Mouse (Mus musculus): ENCODE measurements around the gene Ccnb1ip1. TPM values are rescaled to one million over a fixed set of nuclear protein-coding genes. Genes with fewer than 3 reads are reported as not detected.

Gene Ccnb1ip1
- total and polyA plus RNA-seq, 3 experiments = 23.3 to 27.6 TPM; not detected in 1

DNA sequence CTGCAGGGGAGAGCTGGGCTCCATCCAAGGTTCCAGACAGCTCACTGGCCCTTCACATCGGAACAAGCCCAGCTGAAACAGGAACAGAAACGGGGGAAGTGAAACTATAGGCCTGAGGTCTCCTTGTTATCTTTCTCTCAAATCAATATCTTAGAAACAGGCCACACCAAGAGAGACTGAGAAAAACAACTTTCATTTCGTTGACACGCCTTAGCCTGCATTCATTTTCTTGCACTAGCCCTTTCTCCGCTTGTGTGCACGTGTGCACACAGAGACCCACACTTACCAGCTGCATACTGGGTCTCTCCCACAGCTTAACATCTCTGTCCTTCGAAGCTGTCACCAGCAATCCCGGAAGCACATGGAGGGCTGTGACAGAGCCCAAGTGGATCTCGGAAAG is 16.7 kb upstream of the Ccnb1ip1 start:
- Histone ChIP-seq H3K79me2 (ENCODE audit: control insufficient read depth, insufficient read depth, low read length, poor library complexity) (no peaks in the 10 kb centered on the region), H3K4me3 (ENCODE audit: control insufficient read depth in 1 of 2, insufficient read depth in 1 of 2, low read depth in 2 of 2, low read length in 2 of 2) (peak overlapping the region; percentile 32 to 45; a peak in 3 of 4 replicates), H3K36me3 (ENCODE audit: control insufficient read depth in 1 of 2, insufficient read depth in 2 of 2, low read length in 2 of 2) (peaks cover 8 to 10% of the 10 kb centered on the region in 2 experiments; a peak in 3 of 4 replicates), H3K4me1 (ENCODE audit: control insufficient read depth in 1 of 2, insufficient read depth in 2 of 2, low read length in 2 of 2) (peaks cover 2 to 7% of the 10 kb centered on the region in 2 experiments; a peak in 2 of 4 replicates), H3K27me3 (ENCODE audit: control insufficient read depth in 1 of 2, insufficient read depth in 2 of 2, low read length in 2 of 2) (no peaks in the 10 kb centered on the region), H3K9me3 (replicated peaks; ENCODE audit: insufficient read depth, low read length) (no peaks in the 10 kb centered on the region), H3K27ac (ENCODE audit: control insufficient read depth, low read depth, low read length) (peak overlapping the region; percentile 41), H3K9ac (ENCODE audit: control insufficient read depth, low read depth, low read length, poor library complexity, severe bottlenecking) (peak overlapping the region; percentile 31; the same call in 1 of the 2 replicates)
- TF ChIP-seq GATA1 (IDR thresholded peaks at IDR 0.05; ENCODE audit: low read depth, low read length) (peak; percentile 77), MEF2A (IDR thresholded peaks at IDR 0.05; ENCODE audit: extremely low read depth, insufficient replicate concordance, low read depth, low read length, poor library complexity, severe bottlenecking) (no peak)
- peak; percentile 57 for DNase-seq (ENCODE audit: low read depth, low spot score)

DNA sequence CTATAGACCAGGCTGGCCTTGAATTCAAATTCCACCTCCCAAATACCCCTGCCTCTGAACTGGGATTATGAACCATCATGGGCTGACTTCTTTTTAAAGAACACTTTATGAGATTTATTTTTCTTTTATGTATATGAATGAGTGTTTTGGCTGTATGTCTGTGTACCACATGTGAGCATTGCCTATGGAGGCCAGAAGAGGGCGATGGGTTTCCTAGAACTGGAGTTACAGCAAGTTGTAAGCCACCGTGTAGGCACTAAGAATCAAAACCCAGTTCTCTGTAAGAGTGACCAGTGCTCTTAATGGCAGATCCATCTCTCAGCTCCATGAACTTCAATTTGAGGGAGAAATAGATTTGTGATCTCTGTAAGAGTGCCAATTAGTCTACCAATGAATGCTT is 15.7 kb upstream of the Ccnb1ip1 start:
- H3K27ac ChIP-seq (ENCODE audit: control insufficient read depth, low read depth, low read length) = no peak overlapping the region
- peak; percentile 68 for DNase-seq (ENCODE audit: low read depth, low spot score)
- TF ChIP-seq CTCF (IDR thresholded peaks at IDR 0.05 in 2 of 3, conservative IDR thresholded peaks at IDR 0.05 in 1 of 3; ENCODE audit: control insufficient read depth in 1 of 3, insufficient read depth in 1 of 3, low read depth in 2 of 3, low read length in 3 of 3, poor library complexity in 1 of 3, severe bottlenecking in 1 of 3) = peak; percentile 37 to 51 (median 46); a peak in 5 of 6 replicates
- TF ChIP-seq MEF2A (IDR thresholded peaks at IDR 0.05; ENCODE audit: extremely low read depth, insufficient replicate concordance, low read depth, low read length, poor library complexity, severe bottlenecking) = no peak
- TF ChIP-seq POLR2AphosphoS2 (IDR thresholded peaks at IDR 0.05; ENCODE audit: low read length) = 0 out of 2 replicates have a peak, but pooled peaks have one; percentile 32
- TF ChIP-seq POLR2AphosphoS5 (IDR thresholded peaks at IDR 0.05; ENCODE audit: borderline replicate concordance, low read depth, low read length) = no peak
- TF ChIP-seq SMC3 (IDR thresholded peaks at IDR 0.05; ENCODE audit: low read depth, low read length) = peak; percentile 54
- peak; percentile 10; the same call in 1 of the 2 replicates for TF ChIP-seq ZC3H11A (IDR thresholded peaks at IDR 0.05; ENCODE audit: low read depth, low read length)
- TF ChIP-seq E2F4 (IDR thresholded peaks at IDR 0.05; ENCODE audit: borderline replicate concordance, low read depth, low read length) = no peak
- peak; percentile 39 for TF ChIP-seq RAD21 (IDR thresholded peaks at IDR 0.05; ENCODE audit: low read depth, low read length)
- no peak for TF ChIP-seq KAT2A (conservative IDR thresholded peaks at IDR 0.05; ENCODE audit: low read depth, low read length)
- peaks cover 9 to 10% of the 10 kb centered on the region in 2 experiments; a peak in 3 of 4 replicates for H3K36me3 ChIP-seq (ENCODE audit: control insufficient read depth in 1 of 2, insufficient read depth in 2 of 2, low read length in 2 of 2)
- H3K79me2 ChIP-seq (ENCODE audit: control insufficient read depth, insufficient read depth, low read length, poor library complexity) = no peaks in the 10 kb centered on the region
- no peaks in the 10 kb centered on the region for H3K9me3 ChIP-seq (replicated peaks; ENCODE audit: insufficient read depth, low read length)
- no peaks in the 10 kb centered on the region for H3K27me3 ChIP-seq (ENCODE audit: control insufficient read depth in 1 of 2, insufficient read depth in 2 of 2, low read length in 2 of 2)
- H3K4me3 ChIP-seq (ENCODE audit: control insufficient read depth in 1 of 2, insufficient read depth in 1 of 2, low read depth in 2 of 2, low read length in 2 of 2) = no peak overlapping the region
- no peak overlapping the region for H3K9ac ChIP-seq (ENCODE audit: control insufficient read depth, low read depth, low read length, poor library complexity, severe bottlenecking)
- peaks cover 2 to 7% of the 10 kb centered on the region in 2 experiments; a peak in 2 of 4 replicates for H3K4me1 ChIP-seq (ENCODE audit: control insufficient read depth in 1 of 2, insufficient read depth in 2 of 2, low read length in 2 of 2)

DNA sequence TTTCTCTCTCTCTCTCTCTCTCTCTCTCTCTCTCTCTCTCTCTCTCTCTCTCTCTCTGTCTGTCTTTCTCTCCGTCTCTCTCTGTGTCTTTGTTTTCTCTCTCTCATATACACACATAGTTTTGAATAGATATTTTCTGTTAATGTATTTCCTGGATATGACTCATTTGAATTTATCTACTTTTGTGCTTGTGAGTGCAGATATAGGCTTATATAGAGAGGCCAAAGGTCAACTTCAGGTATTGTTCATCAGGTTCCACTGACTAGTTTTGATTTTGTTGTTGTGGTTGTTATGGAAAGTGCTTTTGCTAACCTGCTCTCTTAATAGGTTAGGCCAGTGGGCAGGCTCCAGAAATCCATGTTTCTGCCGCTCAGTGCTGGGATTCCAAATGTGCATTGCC is 5.5 kb upstream of the Ccnb1ip1 start:
- peaks cover 4 to 12% of the 10 kb centered on the region in 2 experiments; a peak in 3 of 4 replicates for H3K36me3 ChIP-seq (ENCODE audit: control insufficient read depth in 1 of 2, insufficient read depth in 2 of 2, low read length in 2 of 2)
- TF ChIP-seq BHLHE40 (IDR thresholded peaks at IDR 0.05; ENCODE audit: borderline replicate concordance, low read depth, low read length) = no peak
- no peak for TF ChIP-seq GABPA (IDR thresholded peaks at IDR 0.05; ENCODE audit: low read depth, low read length)
- TF ChIP-seq E2F4 (IDR thresholded peaks at IDR 0.05; ENCODE audit: borderline replicate concordance, low read depth, low read length) = no peak
- no peak for TF ChIP-seq POLR2AphosphoS2 (IDR thresholded peaks at IDR 0.05; ENCODE audit: low read length)
- TF ChIP-seq EP300 (IDR thresholded peaks at IDR 0.05; ENCODE audit: low read depth in 1 of 2, low read length in 2 of 2) = no peak
- TF ChIP-seq ZC3H11A (IDR thresholded peaks at IDR 0.05; ENCODE audit: low read depth, low read length) = no peak
- no peak for TF ChIP-seq KAT2A (conservative IDR thresholded peaks at IDR 0.05; ENCODE audit: low read depth, low read length)
- TF ChIP-seq POLR2A (IDR thresholded peaks at IDR 0.05; ENCODE audit: control insufficient read depth in 1 of 2, insufficient read depth in 1 of 2, low read depth in 1 of 2, low read length in 2 of 2, poor library complexity in 1 of 2) = no peak
- TF ChIP-seq JUND (IDR thresholded peaks at IDR 0.05; ENCODE audit: low read depth, low read length) = no peak
- no peak for TF ChIP-seq ZKSCAN1 (IDR thresholded peaks at IDR 0.05; ENCODE audit: low read depth, low read length)
- TF ChIP-seq POLR2AphosphoS5 (IDR thresholded peaks at IDR 0.05; ENCODE audit: borderline replicate concordance, low read depth, low read length) = no peak
- no peak for TF ChIP-seq UBTF (IDR thresholded peaks at IDR 0.05; ENCODE audit: borderline replicate concordance, insufficient read depth, low read depth, low read length)
- no peak for TF ChIP-seq NRF1 (IDR thresholded peaks at IDR 0.05; ENCODE audit: insufficient read depth, low read depth, low read length, poor library complexity, severe bottlenecking)
- TF ChIP-seq TCF12 (IDR thresholded peaks at IDR 0.05; ENCODE audit: low read depth, low read length) = no peak
- no peak for TF ChIP-seq RCOR1 (IDR thresholded peaks at IDR 0.05; ENCODE audit: low read depth, low read length)
- no peak for TF ChIP-seq HCFC1 (IDR thresholded peaks at IDR 0.05; ENCODE audit: low read depth, low read length)
- TF ChIP-seq CHD2 (IDR thresholded peaks at IDR 0.05; ENCODE audit: low read length) = no peak
- TF ChIP-seq MAX (IDR thresholded peaks at IDR 0.05; ENCODE audit: low read length) = no peak
- TF ChIP-seq TBP (IDR thresholded peaks at IDR 0.05; ENCODE audit: low read depth, low read length) = no peak

More for the DNA sequence above, 5.5 kb upstream of the Ccnb1ip1 start:
- H3K27me3 ChIP-seq (ENCODE audit: control insufficient read depth in 1 of 2, insufficient read depth in 2 of 2, low read length in 2 of 2) = no peaks in the 10 kb centered on the region
- no peaks in the 10 kb centered on the region for H3K9me3 ChIP-seq (replicated peaks; ENCODE audit: insufficient read depth, low read length)
- no peak overlapping the region for H3K27ac ChIP-seq (ENCODE audit: control insufficient read depth, low read depth, low read length)
- H3K79me2 ChIP-seq (ENCODE audit: control insufficient read depth, insufficient read depth, low read length, poor library complexity) = peaks cover 5% of the 10 kb centered on the region
- no peak for DNase-seq (ENCODE audit: low read depth, low spot score)
- no peak overlapping the region for H3K4me3 ChIP-seq (ENCODE audit: control insufficient read depth in 1 of 2, insufficient read depth in 1 of 2, low read depth in 2 of 2, low read length in 2 of 2)
- peaks cover 0 to 2% of the 10 kb centered on the region in 2 experiments; a peak in 1 of 4 replicates for H3K4me1 ChIP-seq (ENCODE audit: control insufficient read depth in 1 of 2, insufficient read depth in 2 of 2, low read length in 2 of 2)
- H3K9ac ChIP-seq (ENCODE audit: control insufficient read depth, low read depth, low read length, poor library complexity, severe bottlenecking) = no peak overlapping the region

Measured in MEL (cell line).